Mouse (Mus musculus) limb, embryonic 10.5 days (tissue): Measurements from ENCODE around the gene Plekha4. TPM values are rescaled to one million over a fixed set of nuclear protein-coding genes. Genes with fewer than 3 reads are reported as not detected.
"Not testable (repeated sequence)": the region's sequence is repeated elsewhere in the genome, so short reads cannot be mapped to it uniquely, and the experiment has no call there.

Source experiments
- DNase-seq: peaks from one replicate; pipeline ENCODE4 v3.0.0-alpha.2; 2017; ENCODE audit warnings: low spot score
- H3K27ac ChIP-seq: fragments of 300-500 bp; sonication (generic); 2 replicates; pipeline ENCODE4 v1.5.1; 2016; ENCODE audit warnings: mild to moderate bottlenecking
- H3K27me3 ChIP-seq: fragments of 300-500 bp; sonication (generic); 2 replicates; pipeline ENCODE4 v1.6.1; 2016; ENCODE audit warnings: low read depth, mild to moderate bottlenecking; ENCODE audit not compliant: poor library complexity, severe bottlenecking
- H3K36me3 ChIP-seq: fragments of 300-500 bp; sonication (generic); 2 replicates; pipeline ENCODE4 v1.6.1; 2016; ENCODE audit warnings: mild to moderate bottlenecking, moderate library complexity
- H3K4me1 ChIP-seq: fragments of 300-500 bp; sonication (generic); 2 replicates; pipeline ENCODE4 v1.6.1; 2016
- H3K4me3 ChIP-seq: fragments of 300-500 bp; sonication (generic); 2 replicates; pipeline ENCODE4 v1.5.1; 2016; ENCODE audit warnings: mild to moderate bottlenecking, moderate library complexity
- H3K9me3 ChIP-seq: fragments of 300-500 bp; sonication (generic); replicated peaks from 2 replicates; pipeline ENCODE4 v1.6.1; 2016; ENCODE audit warnings: mild to moderate bottlenecking
- WGBS: fragments of 180-500 bp; shearing (Covaris S2); methylation state at CpG from one replicate; pipeline ENCODE4 v1.1.7; 2016; 5-methylcytosine and 5-hydroxymethylcytosine counted together
- polyA plus RNA-seq: library from polyadenylated mRNA; unstranded; fragments of >200 nt; fragmentation: Nextera tagmentation; extraction: Ambion mirVana; gene quantifications from 2 replicates; pipeline ENCODE4 v1.2.1, GENCODE M21; 2016

The Plekha4 gene
- polyA plus RNA-seq: 0.43 and 1.0 TPM in 2 replicates

DNA sequence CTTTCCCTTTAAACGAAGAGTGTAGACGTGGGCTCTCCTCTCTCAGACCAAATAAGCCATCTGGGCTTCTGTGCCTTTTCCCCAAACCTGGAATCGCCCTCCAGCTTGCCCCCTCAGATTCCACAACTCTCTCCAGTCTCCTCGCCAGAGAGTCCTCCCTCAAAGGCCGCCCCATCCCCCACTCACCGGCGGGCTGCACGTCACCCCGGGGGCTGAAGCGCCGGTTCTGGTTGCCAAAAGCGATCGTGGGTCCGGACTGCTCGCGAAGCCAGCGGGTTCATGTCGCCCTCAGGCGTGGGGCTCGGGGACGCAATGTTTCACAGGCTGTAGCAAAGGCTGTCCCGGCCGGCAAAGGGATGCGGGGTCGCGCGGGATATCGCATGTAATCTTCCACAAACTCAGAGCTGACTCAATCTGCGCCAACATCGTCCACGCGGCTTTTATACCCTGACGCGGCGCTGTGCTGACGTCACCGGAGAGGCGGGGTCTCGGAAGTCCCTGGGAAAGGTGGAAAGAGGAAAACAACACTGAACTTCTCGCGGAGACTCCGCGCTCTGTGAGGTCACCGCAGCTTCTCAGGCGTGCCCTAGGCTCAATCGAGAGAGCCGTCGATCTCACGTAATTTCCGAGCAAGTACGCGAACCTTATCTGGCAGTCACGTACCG lies at the start of gene Plekha4, which contains the start of gene Ppp1r15a:
TSS of gene Plekha4 (plus strand) at position 522 of the 665 bp plus-strand sequence.
TSS of gene Ppp1r15a (minus strand) at position 460 of the 665 bp plus-strand sequence.
- under 1% methylated on average over 54 of the region's 54 CpGs for WGBS
- Histone ChIP-seq H3K36me3 (peaks cover 19% of the 10 kb centered on the region), H3K27me3 (0 out of 2 replicates have a peak, but pooled peaks cover 3% of the 10 kb centered on the region), H3K9me3 (no peaks in the 10 kb centered on the region), H3K4me3 (peak within 1 kb of the TSS; percentile 91), H3K4me1 (peaks cover 55% of the 10 kb centered on the region), H3K27ac (peak within 1 kb of the TSS; percentile 91)
- peak; percentile 98 for DNase-seq

DNA sequence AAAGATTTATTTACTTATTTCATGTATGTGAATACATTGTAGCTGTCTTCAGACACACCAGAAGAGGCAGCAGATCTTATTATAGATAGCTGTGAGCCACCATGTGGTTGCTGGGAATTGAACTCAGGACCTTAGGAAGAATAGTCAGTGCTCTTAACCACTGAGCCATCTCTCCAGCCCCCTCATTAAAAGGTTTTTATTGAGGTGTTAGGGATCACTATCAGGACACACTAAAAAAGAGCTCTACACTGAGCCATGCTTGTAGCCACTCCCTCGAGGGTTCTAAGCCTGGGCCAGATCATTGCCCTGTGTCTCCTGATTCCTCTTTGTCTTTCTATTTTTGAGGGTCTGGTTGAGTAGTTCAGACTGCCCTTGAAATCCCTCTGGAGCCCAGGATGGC lies 49.7 kb upstream of the Plekha4 start:
- Histone ChIP-seq H3K4me3 (no peak overlapping the region), H3K27me3 (no peaks in the 10 kb centered on the region), H3K4me1 (0 out of 2 replicates have a peak, but pooled peaks cover 5% of the 10 kb centered on the region), H3K9me3 (no peaks in the 10 kb centered on the region), H3K36me3 (peaks cover 7% of the 10 kb centered on the region), H3K27ac (no peak overlapping the region)
- 50% methylated on average over 1 of the region's 1 CpGs for WGBS
- DNase-seq: no peak

DNA sequence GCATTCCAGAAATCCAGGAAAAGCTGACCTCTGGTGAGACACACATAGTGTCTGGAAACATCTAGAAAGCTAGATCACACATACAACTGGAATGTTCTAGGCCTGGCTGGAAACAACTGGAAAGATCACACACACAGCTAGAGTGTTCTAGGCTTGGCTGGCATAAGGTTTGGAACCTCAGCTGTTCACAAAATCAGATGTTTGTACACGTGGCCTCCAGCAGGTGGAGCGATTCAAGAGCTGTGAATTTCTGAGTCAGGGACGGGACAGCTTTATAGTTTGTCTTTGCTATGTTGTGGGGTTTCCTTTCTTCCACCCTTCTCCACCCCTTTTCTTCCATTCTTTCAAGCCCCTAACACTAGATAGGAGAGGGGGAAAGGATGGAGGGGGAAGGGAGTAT lies 49.1 kb upstream of the Plekha4 start:
- Histone ChIP-seq H3K9me3 (no peaks in the 10 kb centered on the region), H3K27me3 (no peaks in the 10 kb centered on the region), H3K36me3 (peaks cover 7% of the 10 kb centered on the region), H3K27ac (no peak overlapping the region), H3K4me1 (0 out of 2 replicates have a peak, but pooled peaks cover 5% of the 10 kb centered on the region), H3K4me3 (no peak overlapping the region)
- 27% methylated on average over 3 of the region's 3 CpGs for WGBS
- no peak for DNase-seq

DNA sequence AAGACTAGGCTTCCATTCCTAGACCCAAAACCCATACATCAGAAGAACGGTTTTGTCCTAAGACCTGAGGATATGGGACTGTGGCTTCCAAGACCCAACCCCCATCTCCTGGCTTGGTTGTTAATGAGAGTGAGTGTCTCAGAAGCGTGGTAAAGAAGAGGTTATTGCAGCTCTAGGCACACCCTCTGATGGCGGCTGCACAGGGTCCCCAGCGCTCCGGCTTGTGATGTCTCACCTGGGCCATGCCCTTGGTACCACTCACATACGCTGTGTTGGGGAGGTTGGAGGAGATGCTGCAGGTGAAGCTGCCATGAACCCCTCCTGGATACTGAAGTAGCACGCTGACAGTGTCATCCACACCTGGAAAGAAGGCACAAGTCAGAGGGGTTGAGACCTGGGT lies 47.4 kb upstream of the Plekha4 start:
- H3K36me3 ChIP-seq: peaks cover 7% of the 10 kb centered on the region
- WGBS: 95% methylated on average over 7 of the region's 7 CpGs
- no peak overlapping the region for H3K27ac ChIP-seq
- no peak overlapping the region for H3K4me3 ChIP-seq
- no peaks in the 10 kb centered on the region for H3K27me3 ChIP-seq
- DNase-seq: no peak
- H3K9me3 ChIP-seq: no peaks in the 10 kb centered on the region
- 0 out of 2 replicates have a peak, but pooled peaks cover 5% of the 10 kb centered on the region for H3K4me1 ChIP-seq

DNA sequence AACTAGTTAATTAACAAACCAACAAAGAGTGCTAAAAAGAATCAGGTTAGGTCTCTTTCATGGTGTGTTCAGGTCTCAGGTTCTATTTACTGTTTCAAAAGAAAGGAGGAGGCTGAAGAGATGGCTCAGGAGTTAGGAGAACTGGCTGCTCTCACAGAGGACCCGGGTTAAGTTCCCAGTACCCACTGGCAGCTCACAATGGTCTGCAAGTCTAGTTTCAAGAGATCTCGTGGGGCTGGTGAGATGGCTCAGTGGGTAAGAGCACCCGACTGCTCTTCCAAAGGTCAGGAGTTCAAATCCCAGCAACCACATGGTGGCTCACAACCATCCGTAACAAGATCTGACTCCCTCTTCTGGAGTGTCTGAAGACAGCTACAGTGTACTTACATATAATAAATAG lies 45.8 kb upstream of the Plekha4 start:
- not testable (repeated sequence) for H3K9me3 ChIP-seq, DNase-seq
- 87% methylated on average over 4 of the region's 4 CpGs for WGBS

DNA sequence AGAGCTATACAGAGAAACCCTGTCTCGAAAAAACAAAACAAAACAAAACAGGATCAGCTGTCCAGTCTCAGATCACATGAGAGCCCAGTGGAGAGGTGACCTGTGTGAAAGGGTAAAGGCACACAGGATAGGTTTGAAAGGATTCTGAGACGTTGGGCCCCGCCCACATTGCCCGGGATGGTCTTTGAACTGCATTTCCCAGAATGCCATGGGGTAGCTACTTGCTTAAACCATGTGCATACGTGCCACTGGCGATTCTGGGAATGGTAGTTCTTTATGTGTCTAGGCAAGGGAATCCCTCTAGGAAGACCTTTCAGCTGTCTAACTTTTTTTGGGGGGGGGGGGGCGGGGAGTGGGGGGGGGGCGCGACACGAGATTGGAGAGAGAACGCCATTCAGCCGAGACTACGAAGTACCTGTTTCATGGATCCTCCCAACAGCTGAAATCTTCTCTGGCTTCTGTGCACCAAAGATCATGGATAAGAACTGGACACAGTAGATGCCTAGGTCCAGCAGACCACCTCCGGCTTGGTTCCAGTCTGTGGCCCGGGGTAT lies 44.7 kb upstream of the Plekha4 start, which contains the start of gene Tulp2:
TSS of gene Tulp2 (plus strand) at position 504 of the 554 bp plus-strand sequence.
- DNase-seq: peak; percentile 57
- H3K4me1 ChIP-seq: no peaks in the 10 kb centered on the region
- no peaks in the 10 kb centered on the region for H3K27me3 ChIP-seq
- peaks cover 9% of the 10 kb centered on the region for H3K36me3 ChIP-seq
- no peak within 1 kb of the TSS for H3K4me3 ChIP-seq
- H3K9me3 ChIP-seq: no peaks in the 10 kb centered on the region
- 56% methylated on average over 15 of the region's 15 CpGs for whole genome bisulfite sequencing
- no peak within 1 kb of the TSS for H3K27ac ChIP-seq

More for the DNA sequence above, 45.8 kb upstream of the Plekha4 start:
- not testable (repeated sequence) for H3K27me3 ChIP-seq, H3K36me3 ChIP-seq, H3K27ac ChIP-seq, H3K4me3 ChIP-seq, H3K4me1 ChIP-seq

DNA sequence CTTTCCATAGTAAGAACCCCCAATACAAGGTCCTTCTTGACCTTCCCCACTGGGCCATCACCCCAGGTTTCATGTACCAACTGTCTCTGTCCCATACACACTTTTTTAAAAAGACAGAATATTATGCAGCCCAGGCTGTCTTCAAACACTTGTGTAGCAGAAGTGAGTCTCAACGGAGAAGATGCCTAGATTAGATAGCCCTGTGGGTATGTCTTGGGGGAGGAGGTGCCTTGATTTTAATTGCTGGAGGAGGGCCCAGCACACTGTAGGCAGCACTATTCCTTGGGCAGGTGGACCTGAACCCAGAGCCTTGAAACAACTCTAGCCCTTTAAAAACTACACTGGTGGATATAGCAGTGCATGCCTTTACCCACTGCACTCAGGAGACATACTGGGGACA lies 44.0 kb upstream of the Plekha4 start:
- Histone ChIP-seq H3K27ac (no peak overlapping the region), H3K36me3 (peaks cover 11% of the 10 kb centered on the region), H3K27me3 (no peaks in the 10 kb centered on the region), H3K9me3 (no peaks in the 10 kb centered on the region), H3K4me1 (no peaks in the 10 kb centered on the region), H3K4me3 (no peak overlapping the region)
- no peak for DNase-seq
- WGBS: 84% methylated on average over 1 of the region's 1 CpGs

DNA sequence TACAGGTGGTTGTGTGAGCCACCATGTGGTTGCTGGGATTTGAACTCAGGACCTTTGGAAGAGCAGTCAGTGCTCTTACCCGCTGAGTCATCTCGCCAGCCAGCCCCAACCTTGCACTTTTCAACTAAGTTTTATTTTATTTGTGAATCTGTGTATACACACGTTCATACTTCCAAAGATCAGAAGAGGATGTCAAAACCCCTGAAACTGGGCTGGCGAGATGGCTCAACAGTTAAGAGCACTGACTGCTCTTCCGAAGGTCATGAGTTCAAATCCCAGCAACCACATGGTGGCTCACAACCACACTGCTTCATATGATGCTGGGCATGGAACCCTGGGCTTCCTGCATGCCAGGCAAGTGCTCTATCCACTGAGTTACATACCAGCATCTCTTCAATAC lies 41.1 kb upstream of the Plekha4 start:
- H3K27ac ChIP-seq, H3K4me3 ChIP-seq, H3K27me3 ChIP-seq, H3K9me3 ChIP-seq, H3K36me3 ChIP-seq, DNase-seq: not testable (repeated sequence)
- H3K4me1 ChIP-seq: peaks cover 19% of the 10 kb centered on the region
- 95% methylated on average over 5 of the region's 5 CpGs for WGBS

DNA sequence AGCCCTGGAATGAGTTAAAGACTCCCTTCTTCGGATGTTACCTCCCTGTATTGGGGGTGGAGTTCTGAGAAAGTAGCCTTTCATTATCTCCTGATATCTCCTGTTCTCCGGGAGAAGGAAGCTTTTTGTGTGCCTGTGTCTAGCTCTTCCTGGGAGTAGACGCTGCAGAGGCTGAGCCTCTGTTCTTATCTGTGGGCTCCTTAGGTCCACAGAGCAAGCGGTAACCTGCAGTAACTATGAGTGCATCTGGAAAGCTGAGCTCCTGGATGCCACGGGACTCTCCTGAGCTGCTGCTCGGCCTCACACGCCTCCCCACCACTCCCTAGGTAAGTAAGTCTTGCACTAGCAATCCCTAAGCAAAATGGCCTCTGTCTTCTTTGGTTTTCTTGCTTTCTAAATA lies 40.0 kb upstream of the Plekha4 start:
- no peak overlapping the region for H3K27ac ChIP-seq
- no peaks in the 10 kb centered on the region for H3K9me3 ChIP-seq
- H3K36me3 ChIP-seq: 0 out of 2 replicates have a peak, but pooled peaks cover 5% of the 10 kb centered on the region
- WGBS: 81% methylated on average over 7 of the region's 7 CpGs
- no peak overlapping the region for H3K4me3 ChIP-seq
- DNase-seq: no peak
- H3K27me3 ChIP-seq: no peaks in the 10 kb centered on the region
- peaks cover 31% of the 10 kb centered on the region for H3K4me1 ChIP-seq

DNA sequence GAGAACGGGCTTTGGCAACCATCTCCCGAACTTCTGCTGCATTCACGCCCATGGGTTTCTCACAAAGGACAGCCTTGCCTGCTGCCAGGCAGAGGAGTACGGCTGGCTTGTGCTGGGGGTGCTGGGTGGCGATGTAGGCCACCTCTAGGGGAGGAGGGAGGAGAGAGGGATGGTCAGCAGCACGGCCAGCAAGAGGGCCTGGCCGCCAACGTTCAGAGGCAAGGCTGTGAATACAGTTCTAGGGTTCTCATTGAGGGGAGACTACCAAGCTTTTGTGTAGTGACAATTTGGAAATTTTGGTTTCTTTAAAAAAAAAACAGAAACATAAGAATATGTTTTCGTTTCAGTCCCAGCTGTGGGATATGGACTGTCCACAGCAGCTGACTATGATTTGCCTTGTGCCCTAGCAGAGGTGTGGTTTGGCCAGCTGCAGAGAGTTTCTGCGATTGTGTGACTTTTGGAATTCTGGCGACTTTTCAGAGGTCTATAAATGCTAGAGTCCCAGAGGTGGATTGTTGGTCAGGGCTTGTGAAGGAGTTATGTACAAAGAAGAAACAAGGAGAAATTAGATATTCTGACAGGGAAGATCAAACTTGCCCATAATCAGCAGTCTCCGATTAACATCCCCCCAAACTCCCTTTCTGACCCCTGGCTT lies 39.2 kb upstream of the Plekha4 start, which contains the start of gene Gm45808:
TSS of gene Gm45808 (minus strand) at position 51 of the 655 bp plus-strand sequence.
- no peak within 1 kb of the TSS for H3K4me3 ChIP-seq
- 85% methylated on average over 12 of the region's 12 CpGs for WGBS
- peaks cover 33% of the 10 kb centered on the region for H3K4me1 ChIP-seq
- peak within 1 kb of the TSS; percentile 88 for H3K27ac ChIP-seq
- no peaks in the 10 kb centered on the region for H3K9me3 ChIP-seq
- H3K36me3 ChIP-seq: peaks cover 6% of the 10 kb centered on the region; the same call in 1 of the 2 replicates
- no peak for DNase-seq
- no peaks in the 10 kb centered on the region for H3K27me3 ChIP-seq

DNA sequence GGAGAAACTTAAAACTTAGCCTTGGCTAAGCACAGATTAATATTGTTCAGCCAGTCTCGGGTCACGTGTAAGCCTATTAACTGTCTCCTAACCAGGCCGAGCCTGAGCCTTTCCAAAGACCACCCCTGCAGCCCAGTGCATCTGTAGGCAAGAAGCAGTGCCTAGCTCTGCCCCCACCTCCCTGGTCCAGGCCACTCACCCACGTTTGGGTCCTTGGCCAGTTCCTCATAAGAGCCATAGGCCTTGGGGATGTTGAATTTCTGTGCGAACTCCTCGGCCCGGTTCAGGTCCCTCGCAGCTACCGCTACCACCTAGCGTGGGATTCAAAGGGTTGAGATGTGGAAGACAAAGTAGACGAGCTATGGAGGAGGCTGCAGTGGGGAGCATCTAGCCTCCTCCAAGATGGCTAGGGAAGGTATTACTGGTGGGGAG lies 38.3 kb upstream of the Plekha4 start:
- WGBS: 38% methylated on average over 11 of the region's 11 CpGs
- Histone ChIP-seq H3K27ac (peak overlapping the region; percentile 88), H3K4me1 (peaks cover 33% of the 10 kb centered on the region), H3K9me3 (no peaks in the 10 kb centered on the region), H3K27me3 (no peaks in the 10 kb centered on the region), H3K36me3 (peaks cover 15% of the 10 kb centered on the region), H3K4me3 (peak overlapping the region; percentile 63)
- DNase-seq: peak; percentile 52

DNA sequence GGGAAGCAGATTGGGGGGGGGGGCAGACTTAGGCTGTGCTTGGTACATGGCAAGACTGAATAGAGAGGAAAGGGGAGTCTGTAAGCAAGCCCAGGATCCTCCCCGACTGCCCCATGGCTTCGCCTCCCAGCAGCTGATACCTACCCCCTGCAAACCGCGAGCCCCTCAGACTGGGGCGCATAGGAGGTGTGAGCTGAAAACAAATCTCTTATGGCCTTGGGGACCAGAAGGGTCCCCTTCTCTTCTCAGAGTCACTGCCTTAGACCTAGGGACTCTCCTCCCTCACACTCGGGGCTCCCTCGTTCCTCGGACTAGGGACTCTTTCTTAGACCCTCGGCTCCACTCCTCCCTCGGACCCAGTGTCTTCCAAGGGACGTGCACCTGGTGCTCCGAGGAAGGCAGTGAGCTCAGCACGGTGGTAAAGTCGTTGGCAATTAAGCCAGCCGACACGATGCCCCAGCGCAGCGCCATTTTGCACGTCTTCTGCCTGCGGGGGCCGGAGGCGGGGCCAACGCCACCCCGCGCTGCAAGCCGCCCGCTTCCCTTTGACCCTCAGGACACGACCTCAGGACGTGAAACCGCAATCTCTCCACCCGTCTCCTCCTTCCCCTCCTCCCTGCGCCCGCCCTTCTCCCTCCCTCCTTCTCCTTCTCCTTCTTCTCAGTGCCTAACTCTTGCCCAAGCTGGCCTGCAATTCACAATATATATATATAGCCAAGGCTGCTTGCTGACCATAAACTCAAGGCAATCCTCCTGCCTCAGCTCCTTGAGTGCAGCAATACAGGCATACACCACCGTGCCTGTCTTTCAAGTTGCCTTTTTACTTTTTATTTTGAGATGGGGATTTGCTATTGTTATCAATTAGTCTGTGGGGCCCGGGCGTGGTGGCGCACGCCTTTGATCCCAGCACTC lies 37.6 kb upstream of the Plekha4 start, which contains the start of gene Dhdh:
TSS of gene Dhdh (minus strand) at position 513 of the 912 bp plus-strand sequence.
- H3K27me3 ChIP-seq: no peaks in the 10 kb centered on the region
- peaks cover 33% of the 10 kb centered on the region for H3K4me1 ChIP-seq
- peak within 1 kb of the TSS; percentile 63 for H3K4me3 ChIP-seq
- 9% methylated on average over 38 of the region's 38 CpGs for whole genome bisulfite sequencing
- H3K27ac ChIP-seq: peak within 1 kb of the TSS; percentile 88
- DNase-seq: peak; percentile 76
- peaks cover 22% of the 10 kb centered on the region for H3K36me3 ChIP-seq
- H3K9me3 ChIP-seq: no peaks in the 10 kb centered on the region
